Mouse (Mus musculus): ENCODE measurements around the gene Zfp618. TPM values are rescaled to one million over a fixed set of nuclear protein-coding genes. Genes with fewer than 3 reads are reported as not detected.

Zfp618 gene
- polyA plus RNA-seq, 1 experiment, result 1.9 TPM

DNA sequence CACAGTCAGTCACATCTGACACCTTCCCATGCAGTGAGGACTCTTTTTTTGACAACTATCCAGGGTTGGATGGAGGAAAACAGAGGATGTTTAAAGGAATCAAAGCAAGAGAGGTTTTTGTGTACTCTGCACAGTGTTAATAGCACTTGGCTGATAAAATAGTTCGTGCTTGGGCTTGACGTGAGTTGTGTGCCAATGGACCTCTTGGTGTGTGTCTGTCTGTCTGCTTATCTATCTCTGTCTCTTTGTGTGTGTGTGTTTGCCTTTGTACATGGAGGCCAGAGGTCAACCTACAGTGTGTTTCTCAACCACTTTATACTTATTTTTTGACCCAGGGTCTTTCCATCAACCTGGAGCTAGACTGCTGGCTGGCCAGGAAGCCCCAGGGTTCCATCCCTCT lies 27.8 kb downstream of the Zfp618 start:
- H3K4me1 ChIP-seq (ENCODE audit: control insufficient read depth, insufficient read depth, low read length), result no peaks in the 10 kb centered on the region
- TF ChIP-seq CTCF (IDR thresholded peaks at IDR 0.05; ENCODE audit: extremely low read depth, insufficient read depth, low read length) (no peak), POLR2A (IDR thresholded peaks at IDR 0.05; ENCODE audit: extremely low read depth, insufficient read depth, low read length) (no peak)
- no peak overlapping the region for H3K27ac ChIP-seq (ENCODE audit: insufficient read depth, low read length)
- H3K4me3 ChIP-seq (ENCODE audit: insufficient read depth, low read length), result no peak overlapping the region

DNA sequence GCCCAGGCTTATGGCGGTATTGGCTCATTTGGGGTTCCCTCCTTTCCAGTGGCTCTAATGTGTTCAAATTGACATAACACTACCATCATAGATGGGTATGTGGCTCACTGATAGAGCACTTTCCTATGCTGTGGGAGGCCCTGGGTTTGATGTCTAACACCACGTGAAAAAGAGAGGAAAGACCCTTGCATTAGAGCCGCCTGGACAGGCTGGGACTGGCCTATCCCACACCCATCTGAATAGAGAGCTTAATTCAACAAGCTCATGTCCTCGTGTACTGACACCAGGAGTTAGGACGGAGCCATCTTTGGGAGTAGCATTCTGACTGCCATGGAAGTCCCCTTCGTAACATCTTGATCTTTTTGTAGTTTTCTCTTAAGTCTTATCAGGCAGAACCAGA lies 32.2 kb downstream of the Zfp618 start:
- no peak overlapping the region for H3K27ac ChIP-seq (ENCODE audit: insufficient read depth, low read length)
- no peak for TF ChIP-seq CTCF (IDR thresholded peaks at IDR 0.05; ENCODE audit: extremely low read depth, insufficient read depth, low read length)
- no peak overlapping the region for H3K4me3 ChIP-seq (ENCODE audit: insufficient read depth, low read length)
- H3K4me1 ChIP-seq (ENCODE audit: control insufficient read depth, insufficient read depth, low read length), result no peaks in the 10 kb centered on the region

DNA sequence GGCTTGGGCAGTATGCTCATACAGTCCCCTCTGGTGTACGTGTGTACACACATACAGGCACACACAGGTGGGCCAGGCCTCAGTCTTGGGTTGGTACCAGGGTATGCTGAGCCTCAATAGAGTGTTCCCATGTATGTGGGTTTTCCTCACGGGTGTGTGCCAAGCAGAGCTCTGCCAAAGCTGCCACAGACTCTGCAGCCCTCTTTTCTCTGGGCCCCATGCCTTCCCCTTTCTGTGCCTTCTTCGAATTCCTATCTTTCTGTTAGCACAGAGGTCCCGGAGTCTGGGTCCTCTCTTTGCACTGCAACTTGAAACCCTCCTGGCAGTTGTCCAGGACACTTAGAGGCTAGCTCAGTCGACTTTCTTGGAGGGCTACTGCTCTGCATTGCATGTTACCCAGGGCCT lies 33.1 kb downstream of the Zfp618 start:
- TF ChIP-seq CTCF (IDR thresholded peaks at IDR 0.05; ENCODE audit: extremely low read depth, insufficient read depth, low read length), result no peak
- TF ChIP-seq POLR2A (IDR thresholded peaks at IDR 0.05; ENCODE audit: extremely low read depth, insufficient read depth, low read length), result no peak
- Histone ChIP-seq H3K4me1 (ENCODE audit: control insufficient read depth, insufficient read depth, low read length) (no peaks in the 10 kb centered on the region), H3K27ac (ENCODE audit: insufficient read depth, low read length) (no peak overlapping the region), H3K4me3 (ENCODE audit: insufficient read depth, low read length) (no peak overlapping the region)

DNA sequence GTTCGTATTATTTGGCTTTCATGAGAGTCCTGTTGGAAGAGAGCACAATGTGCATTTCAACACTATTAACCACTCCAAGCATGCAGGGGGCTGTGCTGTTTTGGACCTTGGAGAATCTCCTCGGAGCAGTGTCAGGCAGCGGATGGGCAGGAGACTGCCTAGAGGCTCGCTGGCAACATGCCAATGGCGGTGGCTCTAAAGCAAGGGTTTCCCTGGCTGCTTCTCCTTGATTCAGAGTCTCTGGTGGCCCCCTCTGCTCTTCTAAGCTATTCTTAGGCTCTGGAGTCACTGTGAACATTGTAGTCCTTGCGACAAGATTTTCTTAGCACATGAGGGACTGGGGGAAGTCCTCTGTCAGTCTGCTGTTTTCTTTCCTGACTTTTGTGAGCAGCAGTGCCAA lies 33.5 kb downstream of the Zfp618 start:
- TF ChIP-seq CTCF (IDR thresholded peaks at IDR 0.05; ENCODE audit: extremely low read depth, insufficient read depth, low read length), result no peak
- TF ChIP-seq POLR2A (IDR thresholded peaks at IDR 0.05; ENCODE audit: extremely low read depth, insufficient read depth, low read length), result no peak
- H3K4me3 ChIP-seq (ENCODE audit: insufficient read depth, low read length), result no peak overlapping the region
- H3K4me1 ChIP-seq (ENCODE audit: control insufficient read depth, insufficient read depth, low read length), result no peaks in the 10 kb centered on the region
- H3K27ac ChIP-seq (ENCODE audit: insufficient read depth, low read length), result no peak overlapping the region

DNA sequence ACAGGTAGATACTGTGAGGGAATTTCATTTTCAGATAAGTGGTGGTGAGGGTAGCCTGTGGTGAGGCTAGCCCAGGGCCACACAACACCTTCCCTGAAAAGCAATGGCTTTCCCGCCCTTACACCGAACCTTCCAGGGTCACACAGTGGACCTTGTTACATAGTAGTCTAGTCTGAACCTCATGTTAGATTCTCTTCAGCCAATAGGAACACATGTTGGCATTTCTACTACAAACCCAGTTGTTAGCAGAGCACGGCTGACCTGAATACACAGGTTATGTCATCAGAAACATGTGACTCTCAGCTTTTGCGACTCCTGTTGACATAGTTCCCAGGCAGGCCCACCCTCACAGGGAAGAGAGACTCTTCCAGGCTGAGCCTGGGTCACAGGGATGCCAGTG lies 33.9 kb downstream of the Zfp618 start:
- H3K4me3 ChIP-seq (ENCODE audit: insufficient read depth, low read length), result no peak overlapping the region
- TF ChIP-seq POLR2A (IDR thresholded peaks at IDR 0.05; ENCODE audit: extremely low read depth, insufficient read depth, low read length), result no peak
- no peak overlapping the region for H3K27ac ChIP-seq (ENCODE audit: insufficient read depth, low read length)
- H3K4me1 ChIP-seq (ENCODE audit: control insufficient read depth, insufficient read depth, low read length), result no peaks in the 10 kb centered on the region

DNA sequence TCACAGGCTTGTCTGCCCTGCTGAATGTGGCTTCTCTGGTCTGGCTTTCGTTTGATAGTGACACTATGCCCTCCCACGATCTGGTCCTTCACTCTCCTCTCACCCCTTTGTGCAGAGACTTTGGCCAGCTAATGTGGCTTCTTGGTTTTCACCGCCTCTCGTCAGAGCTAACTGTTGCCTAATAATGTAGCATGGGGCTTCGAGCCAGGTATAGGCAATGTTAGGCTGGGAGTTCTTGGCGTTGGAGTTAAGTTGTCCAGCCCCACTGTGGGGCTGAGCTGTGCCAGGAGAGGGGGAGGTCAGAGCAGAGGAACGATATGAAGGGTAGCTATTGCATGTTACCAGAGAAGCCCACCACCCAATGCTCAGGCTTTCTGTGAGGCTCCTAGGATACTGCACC lies 34.5 kb downstream of the Zfp618 start:
- Histone ChIP-seq H3K4me1 (ENCODE audit: control insufficient read depth, insufficient read depth, low read length) (no peaks in the 10 kb centered on the region), H3K4me3 (ENCODE audit: insufficient read depth, low read length) (no peak overlapping the region), H3K27ac (ENCODE audit: insufficient read depth, low read length) (no peak overlapping the region)
- TF ChIP-seq POLR2A (IDR thresholded peaks at IDR 0.05; ENCODE audit: extremely low read depth, insufficient read depth, low read length), result no peak
- no peak for TF ChIP-seq CTCF (IDR thresholded peaks at IDR 0.05; ENCODE audit: extremely low read depth, insufficient read depth, low read length)

DNA sequence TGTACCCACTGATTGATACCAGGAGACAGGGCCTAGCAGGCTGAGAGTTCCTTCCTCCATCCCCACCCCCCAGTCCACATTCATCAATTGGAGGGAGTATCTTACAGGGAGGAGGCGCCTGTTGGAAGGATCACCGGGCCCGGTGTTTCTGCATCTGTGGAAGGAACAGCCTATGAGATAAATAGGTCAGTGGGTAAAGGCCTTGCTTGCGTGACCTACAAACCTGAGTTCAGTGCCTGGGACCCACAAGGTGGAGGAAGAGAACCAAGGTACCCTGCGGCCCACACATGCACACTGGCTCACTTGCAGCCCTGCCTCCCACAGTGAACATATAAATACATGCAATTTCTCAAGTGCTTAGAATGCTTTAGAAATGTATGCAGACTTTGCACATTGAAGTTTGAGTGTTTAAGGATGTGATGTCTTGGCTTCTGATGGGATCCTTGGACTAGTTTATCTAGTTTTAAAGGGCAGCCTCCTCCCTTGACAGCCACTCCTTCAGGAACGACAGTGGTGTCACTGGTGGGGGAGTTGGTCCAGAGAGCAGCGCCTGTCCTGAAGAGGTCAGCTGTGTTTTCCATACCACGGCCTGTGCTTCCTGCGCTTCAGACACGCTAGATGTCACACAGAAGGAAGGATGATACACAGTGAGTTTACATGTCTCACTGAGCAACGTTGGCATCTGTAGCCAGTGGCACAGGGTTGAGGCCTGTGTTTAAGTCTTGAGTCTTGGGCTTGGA lies 35.1 kb downstream of the Zfp618 start:
- TF ChIP-seq CTCF (IDR thresholded peaks at IDR 0.05; ENCODE audit: extremely low read depth, insufficient read depth, low read length), result no peak
- Histone ChIP-seq H3K4me1 (ENCODE audit: control insufficient read depth, insufficient read depth, low read length) (no peaks in the 10 kb centered on the region), H3K27ac (ENCODE audit: insufficient read depth, low read length) (no peak overlapping the region), H3K4me3 (ENCODE audit: insufficient read depth, low read length) (no peak overlapping the region)

DNA sequence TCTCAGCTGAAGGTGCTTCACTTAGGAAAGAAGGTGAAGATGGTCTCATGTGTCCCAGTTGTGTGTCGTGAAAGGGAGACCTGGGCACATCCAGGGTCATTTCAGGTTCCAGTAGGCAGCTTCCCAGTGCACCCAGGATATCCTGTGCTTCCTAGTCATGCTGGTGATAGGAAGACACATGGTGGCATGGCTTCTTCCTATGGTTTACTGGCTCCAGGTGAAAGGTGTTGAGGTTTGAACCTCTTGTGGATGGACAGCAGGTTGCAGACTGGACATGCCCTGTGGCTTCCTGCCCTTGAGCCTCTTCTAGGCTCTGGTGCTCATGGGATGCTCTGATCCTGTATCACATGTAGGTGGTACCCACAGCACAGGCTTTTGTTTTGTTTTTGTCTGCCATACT lies 37.0 kb downstream of the Zfp618 start:
- TF ChIP-seq POLR2A (IDR thresholded peaks at IDR 0.05; ENCODE audit: extremely low read depth, insufficient read depth, low read length), result no peak
- no peak for TF ChIP-seq CTCF (IDR thresholded peaks at IDR 0.05; ENCODE audit: extremely low read depth, insufficient read depth, low read length)
- Histone ChIP-seq H3K27ac (ENCODE audit: insufficient read depth, low read length) (no peak overlapping the region), H3K4me3 (ENCODE audit: insufficient read depth, low read length) (no peak overlapping the region), H3K4me1 (ENCODE audit: control insufficient read depth, insufficient read depth, low read length) (peaks cover 6% of the 10 kb centered on the region; the same call in 1 of the 2 replicates)

DNA sequence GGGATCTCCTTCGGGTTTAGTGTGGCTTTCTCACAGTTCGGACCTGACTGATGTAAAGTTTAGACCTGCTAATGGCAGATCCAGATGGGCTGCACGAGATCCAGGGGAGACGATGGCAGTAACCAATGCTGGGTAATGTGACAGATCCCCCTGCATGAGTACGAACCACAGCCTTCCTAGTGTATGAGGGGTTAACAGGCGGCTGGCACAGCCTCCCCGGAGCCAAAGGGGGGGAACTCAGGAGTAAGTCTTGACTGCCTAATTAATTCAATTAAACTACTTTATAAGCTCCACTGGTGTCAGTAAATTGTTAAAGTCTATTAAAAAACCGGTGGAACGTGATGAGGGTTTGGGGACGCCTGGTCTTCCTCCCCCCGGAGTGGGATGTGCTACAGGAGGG lies 39.1 kb downstream of the Zfp618 start:
- no peak overlapping the region for H3K4me3 ChIP-seq (ENCODE audit: insufficient read depth, low read length)
- H3K4me1 ChIP-seq (ENCODE audit: control insufficient read depth, insufficient read depth, low read length), result peaks cover 6% of the 10 kb centered on the region; the same call in 1 of the 2 replicates
- no peak for TF ChIP-seq CTCF (IDR thresholded peaks at IDR 0.05; ENCODE audit: extremely low read depth, insufficient read depth, low read length)
- no peak for TF ChIP-seq POLR2A (IDR thresholded peaks at IDR 0.05; ENCODE audit: extremely low read depth, insufficient read depth, low read length)
- H3K27ac ChIP-seq (ENCODE audit: insufficient read depth, low read length), result no peak overlapping the region

DNA sequence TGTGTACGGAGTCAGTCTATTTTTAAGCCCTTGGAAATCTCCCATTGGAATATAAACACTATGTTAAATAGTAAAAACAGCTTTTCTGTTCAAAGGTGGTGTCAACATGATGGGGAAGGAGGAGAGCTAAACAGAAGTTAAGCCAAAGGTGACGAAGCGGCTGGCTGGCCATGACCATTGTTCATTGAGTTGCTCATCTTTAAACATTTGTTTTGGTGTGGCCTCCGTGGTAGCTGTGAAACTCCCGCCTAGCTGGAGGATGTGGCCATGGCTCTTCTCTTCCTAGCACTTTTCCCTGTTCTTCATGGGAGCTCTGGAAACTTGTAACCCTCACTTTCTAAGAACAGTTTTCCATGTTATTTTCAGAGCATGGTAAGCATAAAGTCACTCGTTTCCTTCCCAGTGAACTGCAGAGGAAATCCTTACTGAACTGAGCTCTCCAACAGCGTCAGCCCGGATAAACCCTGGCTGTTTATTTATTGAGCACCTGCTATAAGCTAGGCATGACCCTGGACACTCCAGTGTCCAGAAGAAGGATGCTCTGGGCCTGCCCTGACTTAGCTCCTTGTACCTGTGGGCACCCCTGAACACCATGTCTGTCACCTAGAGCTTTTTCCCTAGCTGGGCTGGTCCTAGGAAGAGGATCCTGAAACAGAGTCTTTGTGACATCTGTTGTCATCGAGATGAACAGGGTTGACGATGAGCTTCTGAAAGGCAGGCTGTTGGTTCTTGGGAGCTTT lies 40.2 kb downstream of the Zfp618 start:
- Histone ChIP-seq H3K4me1 (ENCODE audit: control insufficient read depth, insufficient read depth, low read length) (peaks cover 6% of the 10 kb centered on the region; the same call in 1 of the 2 replicates), H3K4me3 (ENCODE audit: insufficient read depth, low read length) (no peak overlapping the region), H3K27ac (ENCODE audit: insufficient read depth, low read length) (no peak overlapping the region; the same call in 1 of the 2 replicates)
- TF ChIP-seq CTCF (IDR thresholded peaks at IDR 0.05; ENCODE audit: extremely low read depth, insufficient read depth, low read length) (no peak), POLR2A (IDR thresholded peaks at IDR 0.05; ENCODE audit: extremely low read depth, insufficient read depth, low read length) (no peak)

Measured in cortical plate, adult 2 months (tissue).